Mouse (Mus musculus): ENCODE data around the gene Slx4ip. TPM values are rescaled to one million over a fixed set of nuclear protein-coding genes. Genes with fewer than 3 reads are reported as not detected.
A peak's percentile ranks its signal among the peaks of the same experiment; 100 is the strongest.

The Slx4ip gene
- polyA plus RNA-seq, 2 experiments = 3.4 to 5.3 TPM

DNA sequence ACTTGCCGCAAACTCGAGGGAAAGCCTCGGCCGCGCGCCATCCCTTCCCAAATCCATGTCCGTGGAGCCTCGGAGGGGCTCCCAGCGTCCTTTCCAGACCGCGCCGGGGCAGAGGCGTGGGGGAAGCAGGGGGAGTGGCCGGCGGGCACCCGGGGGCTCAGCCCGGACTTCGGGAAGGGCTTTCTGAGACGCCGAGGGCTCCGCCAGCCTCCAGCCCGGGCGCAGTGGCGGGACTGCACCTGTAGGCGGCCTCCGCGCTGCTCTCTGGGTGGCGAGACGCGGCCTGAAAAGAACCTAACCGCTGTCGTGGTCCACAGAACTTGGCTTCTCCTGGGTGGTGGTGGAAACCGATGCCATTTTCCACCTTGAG lies 226.3 kb downstream of the Slx4ip start:
- WGBS = under 1% methylated on average over 18 of the region's 33 CpGs

More for the DNA sequence above, 226.3 kb downstream of the Slx4ip start:
- peak; percentile 74 for ATAC-seq (ENCODE audit: low FRiP score, low read depth)
- Histone ChIP-seq H3K9ac (ENCODE audit: low read depth, low read length, severe bottlenecking) (peak overlapping the region; percentile 87), H3K36me3 (ENCODE audit: control insufficient read depth, insufficient read depth, low read length) (no peaks in the 10 kb centered on the region), H3K9me3 (ENCODE audit: control insufficient read depth, low read length) (no peaks in the 10 kb centered on the region), H3K4me1 (ENCODE audit: control insufficient read depth, insufficient read depth, low read length) (peaks cover 18% of the 10 kb centered on the region), H3K27ac (replicated peaks; ENCODE audit: low read depth, low read length) (peak overlapping the region; percentile 98), H3K4me3 (replicated peaks; ENCODE audit: low read length) (peak overlapping the region; percentile 77), H3K27me3 (ENCODE audit: control insufficient read depth, insufficient read depth, low read length) (peaks cover 5% of the 10 kb centered on the region; the same call in 1 of the 2 replicates), H3K4me2 (replicated peaks; ENCODE audit: low read depth, low read length, severe bottlenecking) (peak overlapping the region; percentile 85)
- peak; percentile 84 for DNase-seq (ENCODE audit: low spot score)
- no peak for TF ChIP-seq POLR2A (IDR thresholded peaks at IDR 0.05; ENCODE audit: borderline replicate concordance, extremely low read depth, insufficient read depth, insufficient read length)

Other genes with a start within 250 kb of the Slx4ip start
- gene Snap25, start 177.8 kb upstream of the Slx4ip start, polyA plus RNA-seq (2012; rRNA removed) = 1.4 and 1.9 TPM in 2 replicates
- gene Snap25, start 177.8 kb upstream of the Slx4ip start, polyA plus RNA-seq (2014; fragmentation: Nextera tagmentation; extraction: Ambion mirVana) = 0.22 and 0.64 TPM in 2 replicates
- not detected in 2 replicates for gene AL731706.2, start 5.5 kb upstream of the Slx4ip start, polyA plus RNA-seq (2012; rRNA removed)
- 46.1 and 52.3 TPM in 2 replicates for gene AL731706.2, start 5.5 kb upstream of the Slx4ip start, polyA plus RNA-seq (2014; fragmentation: Nextera tagmentation; extraction: Ambion mirVana)
- 14.4 and 17.4 TPM in 2 replicates for gene AL731706.1, start 171 bp downstream of the Slx4ip start, polyA plus RNA-seq (2012; rRNA removed)
- 33.3 and 37.8 TPM in 2 replicates for gene AL731706.1, start 171 bp downstream of the Slx4ip start, polyA plus RNA-seq (2014; fragmentation: Nextera tagmentation; extraction: Ambion mirVana)
- 9.9 and 10.7 TPM in 2 replicates for gene Mkks, start 171 bp downstream of the Slx4ip start, polyA plus RNA-seq (2012; rRNA removed)
- gene Mkks, start 171 bp downstream of the Slx4ip start, polyA plus RNA-seq (2014; fragmentation: Nextera tagmentation; extraction: Ambion mirVana) = 12.6 and 12.7 TPM in 2 replicates
- gene Jag1, start 225.4 kb downstream of the Slx4ip start, polyA plus RNA-seq (2012; rRNA removed) = 13.9 and 17.0 TPM in 2 replicates
- 32.9 and 35.8 TPM in 2 replicates for gene Jag1, start 225.4 kb downstream of the Slx4ip start, polyA plus RNA-seq (2014; fragmentation: Nextera tagmentation; extraction: Ambion mirVana)